Comparison of ENCODE assay signal across 8 mouse cellular contexts in the genomic region with DNA sequence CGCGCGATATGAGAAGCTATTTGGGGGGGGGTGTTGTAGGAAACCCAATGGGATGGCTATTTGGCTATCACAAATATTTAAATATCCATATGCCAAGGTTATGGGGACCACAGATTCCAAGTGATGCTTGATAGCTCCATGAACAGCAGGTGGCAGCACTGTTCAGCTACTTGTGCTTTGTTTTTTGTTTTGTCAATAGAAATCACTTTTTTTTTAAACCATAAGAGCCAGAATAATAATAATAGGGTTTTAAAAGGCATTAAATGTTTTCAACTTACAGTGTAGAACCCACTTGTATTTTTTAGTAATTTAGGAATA.
DNase-seq lines count a peak whose midpoint lies in the region.

No protein-coding gene starts in this region.

- intact Hi-C loops in gastrocnemius, postnatal 14 days (cut with DNase I; ENCODE audit: low total_unique reads) = loop anchor here (10.0 kb wide), 1 partner anchor 1028 kb away; no protein-coding TSS in a partner anchor
- intact Hi-C loops in left cerebral cortex, postnatal 4 days (cut with DNase I) = no loop called here

- peak; percentile 21 for DNase-seq in gastrocnemius, postnatal 10 days
- DNase-seq in gastrocnemius, postnatal 14 days = no peak
- peak; percentile 8 for DNase-seq in ovary, postnatal 14 days (ENCODE audit: low spot score)
- no peak for DNase-seq in ovary, adult 18-20 months (ENCODE audit: low spot score)
- DNase-seq in cerebellum, adult 9-11 months = peak; percentile 7
- DNase-seq in left cerebral cortex, postnatal 4 days = peak; percentile 57
- DNase-seq in MN1 (ENCODE audit: low spot score) = no peak
- no peak for DNase-seq in frontal cortex, postnatal 14 days (ENCODE audit: low spot score in 2 of 2)

Comparison
In these comparisons a context has a peak if more than half of its experiments do, and no peak if none do; other contexts are left out.
1. DNase-seq: peak in gastrocnemius, postnatal 10 days (single experiment), ovary, postnatal 14 days (single experiment), cerebellum, adult 9-11 months (single experiment) and left cerebral cortex, postnatal 4 days (single experiment); none in gastrocnemius, postnatal 14 days (single experiment), ovary, adult 18-20 months (single experiment), MN1 (single experiment) and frontal cortex, postnatal 14 days (0 of 2).